Mouse (Mus musculus): ENCODE data around the gene Adgra1. TPM values are rescaled to one million over a fixed set of nuclear protein-coding genes. Genes with fewer than 3 reads are reported as not detected.

Gene Adgra1
- polyA plus RNA-seq, 1 experiment from 2014 or later: 4.4 TPM

DNA sequence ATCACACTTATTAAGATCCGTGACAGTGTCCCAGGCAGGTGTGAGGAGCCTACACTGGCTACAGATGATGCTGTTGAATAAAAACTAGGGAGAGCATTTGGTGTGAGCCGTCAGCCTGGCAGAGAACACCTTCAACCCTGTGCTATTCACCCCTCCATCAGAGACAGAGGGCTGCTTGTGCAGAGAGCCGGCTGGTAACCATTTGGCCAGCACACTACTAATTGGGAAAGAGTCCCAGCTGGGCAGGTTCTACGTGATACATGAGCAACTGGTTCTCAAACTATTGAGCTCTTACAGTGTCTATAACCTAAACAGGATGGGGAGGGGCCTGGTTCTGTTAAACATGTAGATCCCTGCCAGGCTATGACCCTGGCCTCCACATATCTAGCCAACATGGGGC, 84.3 kb downstream of the Adgra1 start:
- 78% methylated on average over 4 of the region's 4 CpGs for WGBS
- no peak overlapping the region for H3K4me3 ChIP-seq (ENCODE audit: low read depth, low read length)
- no peak overlapping the region for H3K27ac ChIP-seq (ENCODE audit: low read depth, low read length)
- H3K9ac ChIP-seq (ENCODE audit: low read length): no peak overlapping the region
- no peaks in the 10 kb centered on the region for H3K36me3 ChIP-seq (ENCODE audit: control insufficient read depth, insufficient read depth, low read length)
- DNase-seq (ENCODE audit: low spot score): no peak
- ATAC-seq (replicated peaks; ENCODE audit: low FRiP score): no peak
- peaks cover 24% of the 10 kb centered on the region for H3K27me3 ChIP-seq (ENCODE audit: control insufficient read depth, insufficient read depth, low read length)
- peaks cover 4% of the 10 kb centered on the region; the same call in 1 of the 2 replicates for H3K4me1 ChIP-seq (replicated peaks; ENCODE audit: control insufficient read depth, insufficient read depth, low read length)
- no peaks in the 10 kb centered on the region for H3K9me3 ChIP-seq (ENCODE audit: control insufficient read depth, low read length)
- H3K4me2 ChIP-seq (ENCODE audit: low read depth, low read length, severe bottlenecking): no peak overlapping the region

Other genes with a start within 250 kb of the Adgra1 start
- gene Cfap46, start 150.4 kb upstream of the Adgra1 start, polyA plus RNA-seq (2014; fragmentation: Nextera tagmentation; extraction: Ambion mirVana): 0.59 and 0.81 TPM in 2 replicates
- 0.44 and 0.59 TPM in 2 replicates for gene Kndc1, start 60.5 kb downstream of the Adgra1 start, polyA plus RNA-seq (2014; fragmentation: Nextera tagmentation; extraction: Ambion mirVana)
- not detected in 2 replicates for gene Utf1, start 109.6 kb downstream of the Adgra1 start, polyA plus RNA-seq (2014; fragmentation: Nextera tagmentation; extraction: Ambion mirVana)
- gene 6430531B16Rik, start 144.6 kb downstream of the Adgra1 start, polyA plus RNA-seq (2014; fragmentation: Nextera tagmentation; extraction: Ambion mirVana): 0.35 and 0.77 TPM in 2 replicates
- gene Adam8, start 158.4 kb downstream of the Adgra1 start, polyA plus RNA-seq (2014; fragmentation: Nextera tagmentation; extraction: Ambion mirVana): 3.0 and 3.6 TPM in 2 replicates
- 42.6 and 48.2 TPM in 2 replicates for gene Zfp511, start 202.2 kb downstream of the Adgra1 start, polyA plus RNA-seq (2014; fragmentation: Nextera tagmentation; extraction: Ambion mirVana)
- gene Tubgcp2, start 202.5 kb downstream of the Adgra1 start, polyA plus RNA-seq (2014; fragmentation: Nextera tagmentation; extraction: Ambion mirVana): 75.6 and 78.0 TPM in 2 replicates
- 2.4 and 2.6 TPM in 2 replicates for gene Msx3, start 214.9 kb downstream of the Adgra1 start, polyA plus RNA-seq (2014; fragmentation: Nextera tagmentation; extraction: Ambion mirVana)
- gene Caly, start 248.4 kb downstream of the Adgra1 start, polyA plus RNA-seq (2014; fragmentation: Nextera tagmentation; extraction: Ambion mirVana): 7.2 and 7.9 TPM in 2 replicates

Data from forebrain, embryonic 11.5 days (tissue).